Mouse (Mus musculus) mature B cell (primary cell): ENCODE data around the gene 9130008F23Rik.

ENCODE experiments used
- in situ Hi-C: fragments of 300-500 bp; cut with MboI; formaldehyde crosslinking; loops from 2 replicates; pipeline ENCODE4 v1.14.3; 2019

9130008F23Rik gene

GRCm38 (mm10) chr17:40879924-40880691 lies at the start of gene 9130008F23Rik:
TSS of gene 9130008F23Rik (minus strand) at chr17:40880559.
- in situ Hi-C loops: no loop called here

- in situ Hi-C loops: no loop called here
Measured at GRCm38 (mm10) chr17:40915499-40915898, 35.1 kb upstream of the 9130008F23Rik start.

- in situ Hi-C loops: no loop called here
Measured at GRCm38 (mm10) chr17:40914250-40914649, 33.9 kb upstream of the 9130008F23Rik start, which contains the start of gene Glyatl3. TSS of gene Glyatl3 (minus strand) at chr17:40914350.

GRCm38 (mm10) chr17:40904721-40905154 lies 24.4 kb upstream of the 9130008F23Rik start:
- in situ Hi-C loops: no loop called here

- in situ Hi-C loops: no loop called here
Measured at GRCm38 (mm10) chr17:40904056-40904597, 23.8 kb upstream of the 9130008F23Rik start.

DNA sequence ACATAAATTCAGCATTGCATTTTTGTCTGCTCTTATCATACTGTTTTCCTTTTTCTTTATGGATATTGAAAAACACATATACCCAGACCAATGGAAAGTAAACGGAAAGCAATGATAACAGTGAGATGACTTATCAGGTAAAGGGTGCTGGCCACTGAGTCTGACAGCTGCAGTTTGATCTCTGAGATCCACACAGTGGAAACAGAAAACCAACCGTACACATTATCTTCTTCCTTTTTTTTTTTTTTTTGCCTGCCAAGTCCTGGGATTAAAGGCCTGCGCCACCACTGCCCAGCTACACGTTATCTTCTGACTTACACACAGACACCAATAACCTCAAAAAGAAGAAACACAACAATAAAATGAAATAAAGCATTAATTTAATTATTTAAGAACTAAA lies 23.0 kb upstream of the 9130008F23Rik start:
- in situ Hi-C loops: no loop called here

- in situ Hi-C loops: no loop called here
Measured at GRCm38 (mm10) chr17:40899783-40900363, 19.5 kb upstream of the 9130008F23Rik start.

- in situ Hi-C loops: no loop called here
Measured at GRCm38 (mm10) chr17:40896863-40897262, 16.5 kb upstream of the 9130008F23Rik start.

DNA sequence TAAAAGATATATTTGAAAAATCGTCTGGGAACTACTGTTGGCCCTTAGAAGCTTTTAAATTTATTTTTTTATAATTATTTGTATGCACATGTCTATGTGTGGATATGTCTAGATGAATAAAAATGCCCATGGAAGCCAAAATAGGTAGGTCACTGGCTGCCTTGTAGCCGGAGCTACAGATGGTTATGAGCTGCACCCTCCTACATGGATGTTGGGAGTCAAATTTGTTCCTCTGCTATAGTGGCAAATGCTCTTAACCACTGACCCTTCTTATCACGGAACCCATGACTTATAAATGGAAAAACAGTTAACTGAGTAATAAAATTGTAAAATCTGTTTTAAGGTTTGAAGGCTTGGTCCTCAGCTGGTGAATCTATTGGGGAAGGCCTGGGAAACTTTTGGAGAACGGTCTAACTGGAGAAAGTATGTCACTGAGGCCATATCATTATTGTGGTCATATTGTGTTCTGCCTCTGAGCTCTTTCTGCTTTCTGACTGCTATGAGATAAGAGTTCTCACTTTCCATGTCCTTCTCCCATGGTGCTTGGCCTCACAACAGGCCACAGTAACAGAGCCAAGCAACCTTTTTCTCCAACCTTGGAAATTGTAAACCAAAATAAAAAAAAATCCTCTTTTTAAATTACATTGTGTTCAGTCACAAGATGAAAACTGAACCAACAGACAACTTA lies 7.6 kb upstream of the 9130008F23Rik start:
- in situ Hi-C loops: no loop called here

DNA sequence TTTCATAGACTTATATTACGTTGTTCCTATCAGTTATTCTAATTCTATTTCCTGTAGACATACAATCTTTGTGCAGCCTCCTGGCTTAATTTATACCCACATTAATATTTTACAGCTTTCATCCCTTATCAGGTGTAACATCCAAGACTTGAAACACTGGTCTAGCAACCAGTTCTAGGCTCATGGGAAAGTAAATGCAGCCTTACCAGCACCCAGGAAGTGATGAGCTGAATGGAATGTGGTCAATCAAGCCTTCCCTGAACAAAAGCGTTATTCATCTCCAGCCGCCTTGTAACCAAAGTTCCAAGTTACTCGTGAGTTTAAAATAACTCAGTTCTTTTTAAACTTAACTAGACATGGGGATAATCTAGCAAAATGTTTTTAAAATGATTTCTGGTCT lies 4.8 kb upstream of the 9130008F23Rik start:
- in situ Hi-C loops: no loop called here

DNA sequence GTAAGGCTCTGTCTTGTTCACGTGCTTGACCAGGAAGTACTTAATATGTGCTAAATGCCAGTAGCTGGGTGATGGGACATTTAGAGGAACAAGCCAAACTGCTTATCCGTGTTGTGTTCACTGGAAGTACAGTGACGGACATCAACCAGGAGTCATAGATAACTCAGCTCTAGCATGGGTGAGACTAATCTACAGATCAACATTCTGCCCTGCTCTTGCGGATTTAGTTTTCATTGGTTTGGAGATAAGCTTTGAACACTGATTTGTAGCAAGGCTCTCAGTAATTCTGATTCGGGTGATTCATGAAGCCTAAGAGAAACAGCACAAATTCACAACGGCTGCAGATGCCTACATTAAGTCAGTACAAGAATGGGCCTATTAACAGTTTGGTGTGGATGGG lies 1.8 kb upstream of the 9130008F23Rik start:
- in situ Hi-C loops: no loop called here

DNA sequence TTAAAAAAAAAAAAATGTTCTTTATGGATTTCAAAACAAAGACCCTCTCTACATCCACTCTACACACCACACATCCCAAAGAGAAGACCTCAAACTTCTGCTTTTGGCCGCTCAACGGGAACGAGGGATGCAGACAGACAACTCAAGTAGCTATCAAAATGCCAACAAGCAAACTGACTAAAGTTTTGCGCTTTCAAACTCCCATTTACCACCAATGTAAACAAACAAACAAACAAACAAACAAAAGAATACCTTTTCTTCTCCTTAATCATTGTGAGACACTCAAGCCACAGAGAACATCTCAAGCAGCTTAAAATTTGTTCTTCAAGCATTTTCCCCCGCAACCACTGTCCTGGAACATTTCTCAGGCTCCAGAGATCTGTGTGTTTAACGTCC lies 833 bp downstream of the 9130008F23Rik start:
- in situ Hi-C loops: no loop called here

DNA sequence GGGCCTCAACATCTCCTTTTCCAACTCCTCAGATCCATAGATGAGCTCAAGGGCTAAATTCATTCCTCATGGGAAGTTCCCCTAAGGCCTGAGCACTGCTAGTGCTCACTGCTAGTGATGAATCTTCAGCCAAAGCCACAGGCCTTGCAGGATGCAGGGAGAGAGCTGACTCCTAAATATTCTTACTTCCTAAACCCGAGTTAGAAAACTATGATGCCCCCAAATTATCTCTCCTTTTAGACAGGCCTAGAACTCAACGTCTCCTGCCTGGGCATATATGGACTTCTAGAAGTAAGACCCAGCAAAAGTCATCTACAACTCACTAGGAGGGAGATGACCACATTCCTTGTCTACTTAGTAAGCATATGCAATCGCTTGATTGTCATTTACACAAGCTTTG lies 2.6 kb downstream of the 9130008F23Rik start:
- in situ Hi-C loops: no loop called here

GRCm38 (mm10) chr17:40875568-40875967 lies 4.8 kb downstream of the 9130008F23Rik start:
- in situ Hi-C loops: no loop called here

- in situ Hi-C loops: no loop called here
Measured at GRCm38 (mm10) chr17:40874701-40875100, 5.7 kb downstream of the 9130008F23Rik start.

DNA sequence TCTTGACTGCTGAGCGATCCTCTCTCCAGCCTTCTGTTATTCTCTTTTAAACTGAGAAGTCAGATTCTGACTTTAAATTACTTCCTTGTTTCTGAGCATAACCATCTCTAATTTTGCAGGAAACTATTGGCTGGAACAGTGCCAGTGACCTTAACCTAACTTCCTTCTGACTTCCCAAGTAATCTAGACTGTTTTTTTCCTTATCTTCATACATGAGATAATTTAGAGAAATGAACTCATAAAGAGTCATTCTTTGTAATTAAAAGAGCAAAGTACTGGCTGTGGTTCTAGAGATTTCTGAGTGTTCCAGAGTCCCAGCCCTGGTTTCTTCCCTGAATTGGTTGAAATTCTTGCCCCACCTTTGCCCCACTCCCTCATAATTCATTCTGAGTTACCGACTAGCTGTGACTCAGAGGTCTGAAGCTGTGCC lies 6.8 kb downstream of the 9130008F23Rik start:
- in situ Hi-C loops: no loop called here

DNA sequence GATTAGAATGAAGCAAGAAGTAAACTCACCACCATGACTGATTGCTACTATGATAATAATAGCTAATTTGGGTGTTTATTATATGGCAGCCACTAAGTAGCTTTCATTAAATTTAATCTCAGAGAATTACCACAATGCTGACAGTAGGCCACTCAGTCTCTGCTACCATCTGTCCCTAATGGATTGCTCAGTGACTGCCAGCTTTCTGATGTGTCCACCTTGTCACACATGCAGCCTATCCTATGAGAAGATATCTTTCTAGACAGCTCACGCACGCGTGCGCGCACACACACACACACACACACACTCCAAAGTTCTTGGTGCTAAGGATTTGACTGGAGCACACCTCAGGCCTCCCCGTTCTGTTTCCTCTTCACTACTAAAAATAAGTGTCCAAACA lies 7.7 kb downstream of the 9130008F23Rik start:
- in situ Hi-C loops: no loop called here

GRCm38 (mm10) chr17:40868952-40869747 lies 11.2 kb downstream of the 9130008F23Rik start:
- in situ Hi-C loops: no loop called here

GRCm38 (mm10) chr17:40855065-40855464 lies 25.3 kb downstream of the 9130008F23Rik start:
- in situ Hi-C loops: no loop called here

GRCm38 (mm10) chr17:40837308-40837707 lies 43.1 kb downstream of the 9130008F23Rik start:
- in situ Hi-C loops: no loop called here

DNA sequence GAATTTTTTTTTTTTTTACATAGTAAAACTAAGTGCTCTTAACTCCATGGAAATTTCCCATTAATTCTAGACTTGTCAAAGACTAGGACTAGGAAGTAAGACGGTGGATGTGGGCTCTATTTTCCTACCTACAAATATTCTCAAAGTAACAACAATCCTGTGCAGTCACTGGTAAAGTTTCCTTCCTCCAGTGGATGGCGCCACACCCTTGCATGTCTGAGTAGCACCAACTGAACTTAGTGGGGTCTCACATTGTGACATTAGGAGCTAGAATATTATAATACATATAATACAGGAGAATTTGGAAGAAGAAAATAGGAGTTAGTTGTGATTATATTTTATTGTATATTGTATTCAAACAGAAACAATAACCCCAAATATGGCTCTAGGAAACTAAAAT lies 48.5 kb downstream of the 9130008F23Rik start:
- in situ Hi-C loops: no loop called here
